8 mouse cellular contexts compared by ENCODE assay signal in genomic region chr1:131137717-131138118, GRCm38 (mm10). TPM values are rescaled to one million over a fixed set of nuclear protein-coding genes. Genes with fewer than 3 reads are reported as not detected.
A peak's percentile ranks its signal among the peaks of the same experiment; 100 is the strongest.
DNase-seq lines count a peak whose midpoint lies in the region; ATAC-seq and TF ChIP-seq lines count a peak whose summit lies in the region.

No protein-coding gene starts in this region.

- no peaks in the 10 kb centered on the region for H3K27me3 ChIP-seq in hindbrain, embryonic 10.5 days (ENCODE audit: insufficient read depth, poor library complexity, severe bottlenecking)
- no peaks in the 10 kb centered on the region for H3K27me3 ChIP-seq in liver, postnatal 0 days (ENCODE audit: insufficient read depth, low read length)

- peak overlapping the region; percentile 90 for H3K4me3 ChIP-seq in hindbrain, embryonic 10.5 days
- H3K4me3 ChIP-seq in liver, postnatal 0 days (ENCODE audit: low read depth, low read length) = peak overlapping the region; percentile 81

- WGBS in hindbrain, embryonic 10.5 days = under 1% methylated on average over 36 of the region's 36 CpGs
- under 1% methylated on average over 34 of the region's 36 CpGs for WGBS in liver, postnatal 0 days (ENCODE audit: insufficient replicate concordance)

- TF ChIP-seq EP300 in liver, postnatal 0 days (IDR thresholded peaks at IDR 0.05; ENCODE audit: low read depth) = no peak

- H3K27ac ChIP-seq in hindbrain, embryonic 10.5 days = peak overlapping the region; percentile 97
- peak overlapping the region; percentile 96 for H3K27ac ChIP-seq in liver, postnatal 0 days (ENCODE audit: low read depth)

- peaks cover 42% of the 10 kb centered on the region for H3K4me1 ChIP-seq in hindbrain, embryonic 10.5 days (replicated peaks)
- H3K4me1 ChIP-seq in liver, postnatal 0 days (ENCODE audit: insufficient read depth) = peaks cover 12% of the 10 kb centered on the region

- peak overlapping the region; percentile 90 for H3K9ac ChIP-seq in liver, postnatal 0 days (replicated peaks)

- H3K9me3 ChIP-seq in hindbrain, embryonic 10.5 days = no peaks in the 10 kb centered on the region
- H3K9me3 ChIP-seq in liver, postnatal 0 days (ENCODE audit: low read length) = no peaks in the 10 kb centered on the region

- no peak for TF ChIP-seq CTCF in liver, postnatal 0 days (IDR thresholded peaks at IDR 0.05; ENCODE audit: low read depth)

- H3K4me2 ChIP-seq in liver, postnatal 0 days (ENCODE audit: low read depth, low read length) = peak overlapping the region; percentile 97

- peak; percentile 73 for ATAC-seq in liver, postnatal 0 days

- H3K36me3 ChIP-seq in hindbrain, embryonic 10.5 days = peaks cover 23% of the 10 kb centered on the region
- peaks cover 6% of the 10 kb centered on the region; the same call in 1 of the 2 replicates for H3K36me3 ChIP-seq in liver, postnatal 0 days (replicated peaks; ENCODE audit: insufficient read depth, low read length)

- peak; percentile 64 for DNase-seq in embryo, embryonic 10.5 days (ENCODE audit: low spot score)
- DNase-seq in embryo, embryonic 9.5 days (ENCODE audit: extremely low spot score) = no peak
- peak; percentile 43 to 46 for DNase-seq in right cerebral cortex, postnatal 10 days (ENCODE audit: low spot score in 2 of 2)
- no peak for DNase-seq in right cerebral cortex, adult 18-20 months
- DNase-seq in hindbrain, embryonic 10.5 days (ENCODE audit: low spot score) = no peak
- DNase-seq in liver, postnatal 0 days = no peak
- no peak for DNase-seq in adrenal gland, adult (ENCODE audit: inconsistent age in 2 of 2, low spot score in 1 of 2)
- DNase-seq in ovary, postnatal 10 days (ENCODE audit: low spot score) = no peak

RNA-seq across cellular contexts. Expression of gene Dyrk3, which starts 0.4 kb away (rescaled TPM):
- polyA plus RNA-seq in hindbrain, embryonic 10.5 days (2016; fragmentation: Nextera tagmentation; extraction: Ambion mirVana) = 11.2 and 12.1 TPM in 2 replicates
- polyA plus RNA-seq in liver, postnatal 0 days (2015; fragmentation: Nextera tagmentation; extraction: Ambion mirVana) = 9.5 and 10.3 TPM in 2 replicates

RNA-seq across cellular contexts. Expression of gene Eif2d, which starts 15.3 kb away (rescaled TPM):
- polyA plus RNA-seq in hindbrain, embryonic 10.5 days (2016; fragmentation: Nextera tagmentation; extraction: Ambion mirVana) = 53.9 and 60.6 TPM in 2 replicates
- polyA plus RNA-seq in liver, postnatal 0 days (2015; fragmentation: Nextera tagmentation; extraction: Ambion mirVana) = 18.2 and 19.0 TPM in 2 replicates

RNA-seq across cellular contexts. Expression of gene Mapkapk2, which starts 40.1 kb away (rescaled TPM):
- 47.0 and 51.1 TPM in 2 replicates for polyA plus RNA-seq in hindbrain, embryonic 10.5 days (2016; fragmentation: Nextera tagmentation; extraction: Ambion mirVana)
- 18.3 and 19.6 TPM in 2 replicates for polyA plus RNA-seq in liver, postnatal 0 days (2015; fragmentation: Nextera tagmentation; extraction: Ambion mirVana)

Comparison
In these comparisons a context has a peak if more than half of its experiments do, and no peak if none do; other contexts are left out.
1. DNase-seq: peak in embryo, embryonic 10.5 days (single experiment) and right cerebral cortex, postnatal 10 days (2 of 2); none in embryo, embryonic 9.5 days (single experiment), right cerebral cortex, adult 18-20 months (single experiment), hindbrain, embryonic 10.5 days (single experiment), liver, postnatal 0 days (single experiment), adrenal gland, adult (0 of 2) and ovary, postnatal 10 days (single experiment).